Mouse (Mus musculus) cerebellum, adult 2 months (tissue): ENCODE measurements around the gene Fam120a.

Experiments used
- CTCF ChIP-seq: fragments of 200-500 bp; IDR thresholded peaks from 2 replicates; pipeline ENCODE4 v1.5.1; 2011; ENCODE audit warnings: low read depth, mild to moderate bottlenecking, control low read depth, low read length, moderate library complexity, borderline replicate concordance; ENCODE audit not compliant: insufficient read depth
- POLR2A ChIP-seq: fragments of 200-500 bp; IDR thresholded peaks from 2 replicates; pipeline ENCODE4 v1.6.1; 2011; ENCODE audit warnings: low read length, control low read depth, borderline replicate concordance; ENCODE audit not compliant: insufficient read depth

- TF ChIP-seq CTCF (no peak), POLR2A (no peak)
Observed at GRCm38 (mm10) chr13:48973231-48973630, 5.4 kb upstream of the Fam120a start.
